Mouse (Mus musculus) right cerebral cortex, postnatal 25 days (tissue): ENCODE measurements at regions not wholly inside any gene's neighbourhood (a gene's known extent, or its start where the extent isn't known, plus 50 kb on each side); places are given as distances from the start of the nearest gene placed in this dataset.
A peak's percentile ranks its signal among the peaks of the same experiment; 100 is the strongest.

Experiments
- DNase-seq: peaks from one replicate; pipeline ENCODE4 v3.0.0; 2022

DNA sequence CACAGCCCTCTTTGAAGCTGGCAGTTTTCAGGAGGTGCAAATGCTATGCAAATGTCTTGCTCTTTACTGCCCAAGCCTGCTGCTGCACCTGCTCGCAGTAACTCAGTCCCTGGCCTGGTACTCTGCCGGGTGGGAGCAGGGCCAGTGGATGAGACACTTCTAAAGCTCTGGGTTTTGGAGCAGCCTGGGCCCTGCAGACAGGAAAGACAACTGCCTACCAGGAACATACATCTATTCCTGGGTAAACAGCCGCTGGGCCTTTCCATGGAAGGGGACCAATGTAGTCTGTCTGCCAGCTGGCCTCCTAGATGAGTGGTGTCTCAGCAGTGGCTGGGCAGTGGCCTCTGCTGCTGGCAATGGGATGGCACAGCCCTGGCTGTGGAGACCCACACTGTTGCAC lies 326.5 kb downstream of the Ptpru start:
- no peak for DNase-seq

GRCm38 (mm10) chr4:131512768-131513167 lies 325.3 kb downstream of the Ptpru start:
- DNase-seq = no peak

DNA sequence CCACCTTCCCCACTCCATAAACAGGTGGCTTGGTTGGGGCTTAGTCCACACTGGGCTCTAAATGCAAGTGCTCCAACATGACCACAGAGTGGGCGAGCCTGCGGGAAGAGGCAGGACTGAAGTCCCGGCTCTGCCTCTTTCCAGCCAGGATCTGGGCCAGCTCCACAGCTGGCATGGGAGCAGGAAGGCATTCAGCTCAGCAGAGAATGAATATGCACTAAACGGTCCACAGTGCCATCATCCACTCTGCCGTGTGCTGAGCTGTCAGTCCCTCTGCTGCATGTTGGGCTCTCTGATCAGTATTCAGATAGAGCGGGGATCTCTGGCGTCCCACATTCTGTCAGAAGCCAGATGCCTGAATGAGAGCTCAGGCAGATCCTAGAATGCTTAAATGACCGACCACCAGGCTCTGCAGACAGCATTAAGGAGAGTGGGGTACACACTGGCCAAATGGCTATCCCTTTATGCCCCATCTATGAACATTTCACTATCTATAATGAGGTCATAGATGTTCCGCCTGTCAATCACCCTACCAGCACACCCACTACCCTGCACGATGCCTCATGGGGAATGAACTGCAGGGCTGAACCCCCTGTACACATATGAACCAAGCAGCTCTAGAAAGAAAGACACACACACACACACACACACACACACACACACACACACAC lies 317.3 kb downstream of the Ptpru start:
- DNase-seq = no peak

GRCm38 (mm10) chr4:131521307-131521651 lies 316.8 kb downstream of the Ptpru start:
- no peak for DNase-seq

DNA sequence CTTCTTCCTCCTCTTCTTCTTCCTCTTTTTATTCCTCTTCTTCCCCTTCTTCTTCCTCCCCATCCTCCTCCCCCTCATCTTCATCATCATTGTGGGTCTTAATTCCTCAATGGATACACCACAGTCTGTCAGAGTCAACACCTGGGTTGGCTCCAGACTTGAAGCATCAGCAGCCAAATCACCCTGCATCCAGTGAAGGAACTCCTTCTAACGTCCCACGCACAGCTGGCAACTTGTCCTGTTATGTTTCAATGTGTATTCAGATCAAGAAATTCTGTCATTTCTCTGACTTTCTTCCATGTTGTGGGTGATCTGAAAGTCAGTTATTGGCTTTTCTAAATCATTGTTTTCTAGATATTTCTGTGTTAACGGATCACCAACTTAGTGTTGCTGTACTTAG lies 312.9 kb downstream of the Ptpru start:
- no peak for DNase-seq

DNA sequence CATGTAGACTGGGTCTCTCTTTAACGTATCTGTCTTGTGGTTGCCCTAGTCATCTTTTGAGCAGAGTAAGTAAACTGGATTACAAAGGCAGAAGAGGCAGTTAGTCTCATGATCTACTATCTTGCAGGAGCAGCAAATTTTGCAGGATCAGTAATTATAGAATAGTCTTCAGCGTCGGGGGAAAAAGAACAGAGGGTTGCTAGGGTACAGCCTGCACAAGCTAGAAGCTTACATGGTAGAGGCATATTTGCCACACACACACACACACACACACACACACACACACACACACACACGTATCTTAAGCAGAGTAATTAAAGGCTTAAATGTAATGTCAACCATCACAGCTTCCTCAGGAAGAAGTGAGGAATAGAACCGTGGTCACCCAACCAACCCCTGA lies 307.6 kb downstream of the Ptpru start:
- no peak for DNase-seq

DNA sequence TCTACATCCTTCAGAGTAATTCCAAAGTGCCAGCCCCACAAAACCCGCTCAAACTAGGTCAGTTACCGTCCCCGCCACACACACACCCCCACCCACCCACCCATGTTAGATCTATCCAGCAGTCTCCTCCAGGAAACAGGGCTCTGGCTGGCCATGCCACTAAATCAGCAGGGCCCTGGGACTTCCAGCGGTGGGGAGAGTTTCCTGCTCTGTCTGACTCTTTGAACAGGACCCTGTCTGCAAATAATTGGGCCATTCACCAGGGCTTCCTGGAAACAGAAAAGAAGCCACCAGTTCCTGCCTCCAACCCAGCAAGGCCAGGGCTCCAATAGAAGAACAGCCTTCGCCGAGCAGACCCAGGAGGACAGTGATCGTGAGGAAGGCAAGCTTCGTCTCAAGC lies 307.1 kb downstream of the Ptpru start:
- DNase-seq = no peak

DNA sequence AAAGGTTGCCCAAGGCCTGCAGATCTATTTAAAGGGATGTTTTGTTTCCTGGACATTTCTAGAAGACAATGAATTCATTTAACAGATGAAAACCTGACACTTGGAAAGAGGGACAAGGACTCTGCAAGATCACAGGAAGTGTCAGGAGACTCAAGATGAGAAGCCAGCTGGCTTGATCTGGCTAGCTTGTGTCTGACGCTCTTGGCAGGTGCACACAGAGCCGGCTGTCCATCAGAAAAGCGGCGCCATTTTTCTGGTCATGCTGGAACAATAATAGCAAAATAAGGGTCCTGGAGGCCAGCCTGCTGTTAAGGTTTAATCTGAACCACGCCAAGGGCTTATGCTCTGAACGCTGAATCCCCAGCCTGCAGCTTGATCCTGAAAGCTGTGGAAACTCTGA lies 303.3 kb downstream of the Ptpru start:
- DNase-seq = no peak

DNA sequence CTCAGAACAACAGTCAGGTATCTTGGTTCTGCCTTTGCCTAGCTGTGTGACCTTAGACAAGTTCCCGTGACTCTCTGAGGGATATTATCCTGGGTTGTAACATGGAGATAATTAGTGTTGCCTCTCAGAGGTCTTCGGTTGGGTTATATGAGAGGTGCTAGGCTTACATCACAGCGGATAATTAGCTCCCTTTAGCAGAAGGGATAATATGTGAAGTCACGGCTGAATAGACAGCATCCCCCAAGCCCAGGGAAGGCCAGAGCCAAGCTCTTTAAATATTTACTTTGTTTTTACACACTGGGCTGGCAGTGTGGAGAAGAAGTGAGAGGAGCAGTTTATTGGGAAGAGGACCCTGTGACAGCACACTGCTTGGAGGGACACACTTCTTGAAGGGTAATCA lies 299.9 kb downstream of the Ptpru start:
- DNase-seq = no peak

DNA sequence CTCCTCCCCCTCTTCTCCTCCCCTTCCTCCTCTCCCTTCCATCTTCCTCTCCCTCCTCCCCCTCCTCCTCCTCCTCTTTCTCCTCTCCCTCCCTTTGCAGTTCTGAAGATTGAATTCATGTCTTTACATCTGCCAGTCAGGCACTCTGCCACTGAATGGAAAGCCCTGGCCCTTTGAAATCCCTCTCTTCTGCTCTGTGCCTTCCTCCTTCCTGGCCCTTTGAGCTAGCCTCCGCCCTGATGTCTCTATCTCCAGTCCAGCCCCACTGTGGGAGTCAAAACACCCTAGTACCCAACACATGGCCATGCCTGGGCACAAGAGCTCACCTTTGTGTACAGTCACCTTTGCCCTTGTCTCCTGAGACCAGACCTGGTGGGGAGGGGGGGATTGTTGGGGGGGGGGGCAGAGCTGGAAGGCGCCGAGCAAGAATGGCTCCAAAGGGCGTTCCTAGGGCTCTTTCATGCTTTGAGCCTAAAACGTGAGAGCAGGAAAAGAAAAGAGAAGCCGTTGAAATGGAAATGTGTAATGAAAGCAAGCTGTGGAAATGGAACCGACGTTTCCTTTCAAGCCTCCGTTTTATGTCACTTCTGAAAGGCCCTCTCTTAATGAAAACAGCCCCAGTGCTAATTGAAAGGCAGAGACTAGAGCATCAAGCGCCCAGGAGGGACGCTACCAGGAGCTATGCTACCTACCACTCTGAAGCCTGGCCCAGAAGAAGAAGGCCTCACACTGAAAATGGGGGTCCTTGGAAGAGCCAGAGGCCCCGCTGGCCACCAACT lies 291.5 kb downstream of the Ptpru start:
- DNase-seq = no peak

- DNase-seq = no peak
Observed at GRCm38 (mm10) chr4:131549581-131549980, 288.5 kb downstream of the Ptpru start.

- no peak for DNase-seq
Observed at GRCm38 (mm10) chr4:131558513-131558912, 279.6 kb downstream of the Ptpru start.

- DNase-seq = no peak
Observed at GRCm38 (mm10) chr4:131563851-131564250, 274.2 kb downstream of the Ptpru start.

GRCm38 (mm10) chr4:131565203-131565602 lies 272.9 kb downstream of the Ptpru start:
- no peak for DNase-seq

DNA sequence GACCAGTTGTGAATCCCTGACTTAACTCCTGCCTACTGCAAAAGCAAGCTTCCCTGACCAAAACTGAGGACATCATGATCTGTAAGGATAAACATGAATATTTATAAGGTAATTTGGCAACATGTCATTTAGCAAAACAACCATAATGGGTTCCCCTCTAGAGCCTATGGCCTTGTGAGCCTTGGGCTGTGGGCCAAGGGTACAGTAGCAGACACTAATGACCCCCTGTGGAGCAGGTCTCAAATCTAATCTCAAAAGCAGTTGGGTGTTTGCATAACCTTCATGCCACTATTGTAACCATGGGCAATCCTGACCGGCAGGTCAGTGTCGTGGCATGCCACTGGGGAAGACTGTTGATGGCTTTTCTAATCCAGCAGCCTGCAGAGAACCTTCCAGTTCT lies 270.8 kb downstream of the Ptpru start:
- no peak for DNase-seq

DNA sequence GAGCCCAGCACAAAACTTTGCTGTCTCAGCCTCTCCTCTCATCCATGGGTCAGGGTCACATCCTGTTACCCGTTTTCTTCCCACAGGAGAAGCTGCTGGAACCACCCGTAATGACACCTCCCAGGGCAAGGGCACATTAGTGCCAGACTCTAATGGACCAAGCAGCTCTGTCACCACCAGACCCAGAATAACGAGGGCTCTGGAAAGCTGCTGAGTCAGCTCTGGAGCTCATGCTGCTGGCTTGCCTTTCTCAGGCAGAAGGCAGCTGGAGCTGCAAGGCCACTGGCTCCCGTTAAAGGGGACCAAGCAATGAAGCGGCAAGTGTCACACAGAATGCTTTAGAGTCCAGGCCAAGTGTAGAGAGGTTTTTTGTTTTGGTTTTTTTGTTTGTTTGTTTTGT lies 268.9 kb downstream of the Ptpru start:
- DNase-seq = no peak

- DNase-seq = no peak
Observed at GRCm38 (mm10) chr4:131577571-131577970, 260.5 kb downstream of the Ptpru start.

DNA sequence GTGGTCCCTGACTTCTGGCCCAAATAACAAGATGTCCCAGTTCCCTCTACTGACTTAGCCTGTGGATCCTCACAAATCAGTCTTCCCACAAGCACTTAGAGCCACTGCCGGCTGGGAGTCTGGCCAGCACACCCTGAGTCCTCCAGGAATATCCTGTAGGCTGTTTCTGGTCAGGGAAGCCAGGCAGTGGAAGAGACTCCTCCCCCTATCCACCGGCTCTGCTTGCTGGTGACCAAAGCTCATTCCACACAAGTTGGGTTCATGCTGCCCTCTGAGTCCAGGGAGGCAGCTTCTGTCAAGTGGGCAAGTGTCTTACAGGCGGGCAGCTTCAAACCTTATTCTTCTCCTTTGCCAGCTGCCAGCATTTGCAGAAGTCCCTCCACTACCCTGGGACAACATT lies 252.1 kb downstream of the Ptpru start:
- DNase-seq = no peak

- no peak for DNase-seq
Observed at GRCm38 (mm10) chr4:131587536-131587935, 250.6 kb downstream of the Ptpru start.

DNA sequence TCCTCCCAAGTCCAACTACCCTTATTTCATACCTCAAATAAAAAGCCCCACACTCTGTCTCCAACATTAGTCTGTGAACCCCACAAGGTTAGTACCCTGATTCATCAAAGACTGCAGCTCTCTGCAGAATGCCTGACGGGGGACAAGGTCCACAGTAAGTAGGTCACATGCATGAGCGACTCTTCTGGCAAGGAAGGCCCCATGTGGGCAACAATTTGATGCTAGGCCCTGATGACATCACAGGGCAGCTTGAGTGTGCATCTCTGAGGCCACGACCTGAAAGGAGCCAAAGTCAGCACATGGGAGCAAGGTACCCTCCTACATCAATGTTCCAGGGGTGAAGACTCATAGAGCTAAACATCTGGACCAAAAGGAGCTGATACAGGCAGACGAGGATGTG lies 248.0 kb downstream of the Ptpru start:
- no peak for DNase-seq

GRCm38 (mm10) chr4:131591456-131591855 lies 246.6 kb downstream of the Ptpru start:
- no peak for DNase-seq

DNA sequence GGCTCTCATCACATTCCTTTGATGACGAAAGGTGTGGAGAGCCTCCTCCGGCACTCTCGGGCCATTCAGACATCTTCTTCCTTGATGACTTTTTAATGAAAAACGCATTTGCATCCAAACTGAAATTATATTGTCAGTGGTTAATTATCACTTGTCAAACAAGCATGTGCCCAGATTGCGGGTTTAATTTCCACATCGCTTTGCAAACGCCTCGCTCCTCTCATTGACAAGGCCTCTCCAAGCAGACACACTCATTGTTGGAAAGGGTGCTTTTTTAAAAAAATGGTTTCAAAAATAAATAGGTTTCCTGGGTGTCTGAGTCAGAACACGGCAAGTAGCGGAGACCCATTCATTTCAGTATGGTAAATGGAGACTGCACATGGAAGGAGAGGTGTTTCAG lies 240.1 kb downstream of the Ptpru start:
- DNase-seq = no peak

DNA sequence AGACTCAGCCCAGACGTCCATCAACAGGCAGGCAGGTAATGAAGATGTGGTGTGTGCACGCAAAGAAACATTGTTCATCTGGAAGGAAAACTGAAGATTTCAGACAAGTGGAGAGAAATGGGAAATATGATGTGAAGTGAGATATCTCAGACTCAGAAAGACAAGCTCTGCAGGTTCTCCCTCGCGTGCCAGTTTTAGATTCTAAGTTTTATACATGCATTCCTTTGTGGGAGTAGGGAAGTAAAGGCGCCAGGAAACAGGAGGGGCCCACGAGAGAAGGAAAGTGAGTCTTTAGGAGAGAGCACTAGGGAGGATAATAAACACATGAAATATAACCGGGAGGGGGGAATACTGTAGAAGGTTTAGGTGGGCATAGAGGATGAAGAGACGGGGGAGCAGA lies 223.7 kb downstream of the Ptpru start:
- DNase-seq = no peak

DNA sequence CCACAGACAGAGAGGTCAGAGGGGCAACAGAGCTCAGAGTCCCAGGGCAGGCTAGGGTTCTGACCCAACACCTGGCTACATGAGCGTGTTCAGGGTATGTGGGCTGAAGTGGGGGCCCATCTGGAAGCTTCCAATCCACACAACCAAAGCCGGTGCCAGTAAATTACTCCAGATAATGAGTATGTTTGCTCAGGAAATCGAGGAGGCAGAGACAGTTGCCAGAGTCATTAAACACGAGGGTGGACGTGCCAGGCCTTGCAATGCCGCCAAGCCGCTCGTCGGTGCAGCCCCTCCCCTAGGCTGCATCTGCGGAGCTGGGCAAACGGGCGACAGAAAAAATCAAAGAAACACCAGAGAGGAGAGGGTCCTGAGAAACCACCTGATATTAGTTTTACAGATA lies 222.5 kb downstream of the Ptpru start:
- DNase-seq = peak; percentile 23

DNA sequence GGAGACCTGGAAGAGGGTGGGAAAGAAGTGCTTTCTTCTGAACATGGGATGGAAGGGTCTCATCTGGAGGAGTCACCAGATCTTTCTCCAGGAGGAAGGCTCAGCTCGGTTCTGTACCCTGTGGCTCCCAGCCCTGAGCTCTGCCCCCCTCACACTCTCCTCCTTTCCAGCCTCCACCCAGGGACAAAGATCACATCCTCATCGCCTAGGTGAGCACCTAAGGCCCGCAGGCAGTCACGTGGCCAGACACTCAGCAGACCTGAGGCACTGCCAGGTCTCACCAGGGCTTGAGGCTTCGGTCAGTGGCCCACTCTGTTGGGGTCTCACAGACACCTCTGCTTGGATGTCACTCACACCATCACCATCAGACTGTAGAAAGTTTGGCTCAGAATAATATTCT lies 200.0 kb downstream of the Ptpru start:
- no peak for DNase-seq
